Mouse (Mus musculus) hindbrain, embryonic 11.5 days (tissue): Measurements from ENCODE around the gene Zdhhc6. TPM values are rescaled to one million over a fixed set of nuclear protein-coding genes. Genes with fewer than 3 reads are reported as not detected.
A peak's percentile ranks its signal among the peaks of the same experiment; 100 is the strongest.

Experiments
- ATAC-seq: fragments of 200-750 bp; cut with Nextera tagmentation; 2 replicates; pipeline ENCODE4 v1.8.0; 2017; ENCODE audit warnings: mild to moderate bottlenecking, moderate TSS enrichment, moderate library complexity; ENCODE audit not compliant: low FRiP score
- DNase-seq: peaks from one replicate; pipeline ENCODE4 v3.0.0-alpha.2; 2015; ENCODE audit warnings: low spot score
- H3K27ac ChIP-seq: fragments of 300-500 bp; sonication (generic); 2 replicates; pipeline ENCODE4 v1.5.1; 2014; ENCODE audit warnings: mild to moderate bottlenecking, low read depth, low read length
- H3K27me3 ChIP-seq: fragments of 300-500 bp; sonication (generic); 2 replicates; pipeline ENCODE4 v1.6.1; 2014; ENCODE audit warnings: mild to moderate bottlenecking, low read length, moderate library complexity, mixed read lengths; ENCODE audit not compliant: control insufficient read depth, insufficient read depth
- H3K36me3 ChIP-seq: fragments of 300-500 bp; sonication (generic); 2 replicates; pipeline ENCODE4 v1.6.1; 2014; ENCODE audit warnings: mild to moderate bottlenecking, low read length, moderate library complexity, mixed read lengths; ENCODE audit not compliant: control insufficient read depth, insufficient read depth
- H3K4me1 ChIP-seq: fragments of 300-500 bp; sonication (generic); replicated peaks from 2 replicates; pipeline ENCODE4 v1.6.1; 2014; ENCODE audit warnings: low read length, mixed read lengths; ENCODE audit not compliant: control insufficient read depth, insufficient read depth
- H3K4me2 ChIP-seq: fragments of 300-500 bp; sonication (generic); replicated peaks from 2 replicates; pipeline ENCODE4 v1.6.1; 2014; ENCODE audit warnings: mild to moderate bottlenecking, low read depth, low read length
- H3K4me3 ChIP-seq: fragments of 300-500 bp; sonication (generic); 2 replicates; pipeline ENCODE4 v1.5.1; 2014; ENCODE audit warnings: low read depth, low read length
- H3K9ac ChIP-seq: fragments of 300-500 bp; sonication (generic); 2 replicates; pipeline ENCODE4 v1.6.1; 2014; ENCODE audit warnings: low read depth, low read length
- H3K9me3 ChIP-seq: fragments of 300-500 bp; sonication (generic); 2 replicates; pipeline ENCODE4 v1.6.1; 2016; ENCODE audit warnings: low read length; ENCODE audit not compliant: control insufficient read depth
- WGBS: fragments of 180-500 bp; shearing (Covaris S2); extraction: QIAGEN DNeasy Blood & Tissue Kit; methylation state at CpG from one replicate; pipeline ENCODE4 v1.1.7; 2014; 5-methylcytosine and 5-hydroxymethylcytosine counted together
- polyA plus RNA-seq: library from polyadenylated mRNA; unstranded; fragments of >200 nt; fragmentation: Nextera tagmentation; extraction: Ambion mirVana; gene quantifications from 2 replicates; pipeline ENCODE4 v1.2.1, GENCODE M21; 2014

The Zdhhc6 gene
- polyA plus RNA-seq, 1 experiment from 2014 or later: 106 TPM

GRCm38 (mm10) chr19:55258514-55258913 is 57.3 kb downstream of the Zdhhc6 start:
- no peak overlapping the region for H3K4me3 ChIP-seq
- H3K4me2 ChIP-seq: no peak overlapping the region
- 90% methylated on average over 5 of the region's 5 CpGs for WGBS
- H3K9ac ChIP-seq: no peak overlapping the region
- H3K27me3 ChIP-seq: no peaks in the 10 kb centered on the region
- no peak overlapping the region for H3K27ac ChIP-seq
- ATAC-seq (no peak), DNase-seq (no peak)
- H3K36me3 ChIP-seq: no peaks in the 10 kb centered on the region
- no peaks in the 10 kb centered on the region for H3K4me1 ChIP-seq
- no peaks in the 10 kb centered on the region for H3K9me3 ChIP-seq

GRCm38 (mm10) chr19:55257656-55258375 is 58.0 kb downstream of the Zdhhc6 start:
- WGBS: 90% methylated on average over 5 of the region's 5 CpGs
- Histone ChIP-seq H3K27me3 (no peaks in the 10 kb centered on the region), H3K9ac (no peak overlapping the region), H3K4me3 (no peak overlapping the region), H3K4me2 (no peak overlapping the region), H3K36me3 (no peaks in the 10 kb centered on the region), H3K9me3 (no peaks in the 10 kb centered on the region), H3K27ac (no peak overlapping the region), H3K4me1 (no peaks in the 10 kb centered on the region)
- no peak for DNase-seq
- ATAC-seq: no peak

GRCm38 (mm10) chr19:55256156-55256555 is 59.7 kb downstream of the Zdhhc6 start:
- H3K4me1 ChIP-seq: no peaks in the 10 kb centered on the region
- 87% methylated on average over 9 of the region's 9 CpGs for WGBS
- H3K9ac ChIP-seq: no peak overlapping the region
- H3K4me3 ChIP-seq: no peak overlapping the region
- H3K9me3 ChIP-seq: no peaks in the 10 kb centered on the region
- no peak overlapping the region for H3K4me2 ChIP-seq
- H3K27ac ChIP-seq: no peak overlapping the region
- DNase-seq (no peak), ATAC-seq (no peak)
- H3K36me3 ChIP-seq: no peaks in the 10 kb centered on the region
- H3K27me3 ChIP-seq: no peaks in the 10 kb centered on the region

GRCm38 (mm10) chr19:55254513-55255016 is 61.3 kb downstream of the Zdhhc6 start:
- WGBS: 16% methylated on average over 5 of the region's 5 CpGs
- Histone ChIP-seq H3K9me3 (no peaks in the 10 kb centered on the region), H3K27ac (no peak overlapping the region), H3K36me3 (no peaks in the 10 kb centered on the region), H3K4me1 (no peaks in the 10 kb centered on the region), H3K27me3 (no peaks in the 10 kb centered on the region), H3K9ac (peak overlapping the region; percentile 69; the same call in 1 of the 2 replicates), H3K4me3 (peak overlapping the region; percentile 44), H3K4me2 (peak overlapping the region; percentile 78)
- peak; percentile 45; the same call in 1 of the 2 replicates for ATAC-seq
- peak; percentile 56 for DNase-seq

GRCm38 (mm10) chr19:55253570-55254441 is 62.0 kb downstream of the Zdhhc6 start:
- DNase-seq: peak; percentile 70

GRCm38 (mm10) chr19:55253239-55253569 is 62.6 kb downstream of the Zdhhc6 start:
- no peak for ATAC-seq
- no peaks in the 10 kb centered on the region for H3K4me1 ChIP-seq
- no peaks in the 10 kb centered on the region for H3K9me3 ChIP-seq
- peak overlapping the region; percentile 78 for H3K4me2 ChIP-seq
- DNase-seq: no peak
- no peaks in the 10 kb centered on the region for H3K36me3 ChIP-seq
- H3K4me3 ChIP-seq: peak overlapping the region; percentile 44
- H3K27ac ChIP-seq: no peak overlapping the region
- 1% methylated on average over 9 of the region's 9 CpGs for WGBS
- no peaks in the 10 kb centered on the region for H3K27me3 ChIP-seq
- H3K9ac ChIP-seq: peak overlapping the region; percentile 69

More at GRCm38 (mm10) chr19:55253570-55254441, 62.0 kb downstream of the Zdhhc6 start:
- no peaks in the 10 kb centered on the region for H3K4me1 ChIP-seq
- H3K4me3 ChIP-seq: peak overlapping the region; percentile 44
- peak overlapping the region; percentile 78 for H3K4me2 ChIP-seq
- no peaks in the 10 kb centered on the region for H3K9me3 ChIP-seq
- H3K27me3 ChIP-seq: no peaks in the 10 kb centered on the region
- peak; percentile 81 for ATAC-seq
- under 1% methylated on average over 32 of the region's 32 CpGs for WGBS
- H3K9ac ChIP-seq: peak overlapping the region; percentile 69
- H3K36me3 ChIP-seq: no peaks in the 10 kb centered on the region
- peak overlapping the region; percentile 25; the same call in 1 of the 2 replicates for H3K27ac ChIP-seq

- no peak within 1 kb of the TSS for H3K27ac ChIP-seq
- no peak within 1 kb of the TSS for H3K9ac ChIP-seq
- H3K4me2 ChIP-seq: no peak within 1 kb of the TSS
- no peak for ATAC-seq
- H3K4me1 ChIP-seq: no peaks in the 10 kb centered on the region
- 95% methylated on average over 9 of the region's 9 CpGs for WGBS
- H3K36me3 ChIP-seq: no peaks in the 10 kb centered on the region
- no peaks in the 10 kb centered on the region for H3K27me3 ChIP-seq
- DNase-seq: no peak
- H3K9me3 ChIP-seq: no peaks in the 10 kb centered on the region
- no peak within 1 kb of the TSS for H3K4me3 ChIP-seq
Measured at GRCm38 (mm10) chr19:55251383-55252124, 64.3 kb downstream of the Zdhhc6 start, which contains the start of gene Acsl5. Gene Acsl5 (plus strand): TSS chr19:55251938.

GRCm38 (mm10) chr19:55250451-55250850 is 65.4 kb downstream of the Zdhhc6 start:
- Histone ChIP-seq H3K36me3 (no peaks in the 10 kb centered on the region), H3K9ac (no peak overlapping the region), H3K9me3 (no peaks in the 10 kb centered on the region), H3K27me3 (no peaks in the 10 kb centered on the region), H3K4me2 (no peak overlapping the region), H3K27ac (no peak overlapping the region), H3K4me1 (no peaks in the 10 kb centered on the region), H3K4me3 (no peak overlapping the region)
- DNase-seq (no peak), ATAC-seq (no peak)
- WGBS: 92% methylated on average over 5 of the region's 5 CpGs
